Mouse (Mus musculus) lung, postnatal 36 days (tissue): Measurements from ENCODE around the gene Olfr1487.
"Not testable (repeated sequence)": the region's sequence is repeated elsewhere in the genome, so short reads cannot be mapped to it uniquely, and the experiment has no call there.

Experiments used
- DNase-seq: peaks from one replicate; pipeline ENCODE4 v3.0.0; 2022; ENCODE audit warnings: mixed read lengths

Olfr1487 gene

DNA sequence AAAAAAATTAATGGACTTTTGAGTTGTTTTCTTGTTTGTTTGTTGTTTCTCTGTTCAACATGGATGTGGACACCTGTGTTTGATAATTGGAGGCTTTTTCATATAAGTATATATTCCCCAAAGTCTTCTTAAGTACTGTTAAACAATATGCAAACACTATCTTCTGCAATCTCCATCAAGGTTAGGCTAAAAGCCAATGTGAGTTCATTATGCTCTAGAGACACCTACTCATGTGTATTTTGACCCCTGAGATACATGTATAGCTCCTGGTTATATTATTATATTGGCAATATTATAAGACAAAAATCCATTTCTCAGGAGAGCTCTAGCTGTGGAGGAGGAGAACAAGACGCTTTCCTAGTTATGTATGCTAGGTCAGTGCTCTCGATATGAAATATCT, at the start of gene Olfr1487:
Gene Olfr1487 (plus strand): TSS at position 301 of the 400 bp plus-strand sequence.
- not testable (repeated sequence) for DNase-seq

DNA sequence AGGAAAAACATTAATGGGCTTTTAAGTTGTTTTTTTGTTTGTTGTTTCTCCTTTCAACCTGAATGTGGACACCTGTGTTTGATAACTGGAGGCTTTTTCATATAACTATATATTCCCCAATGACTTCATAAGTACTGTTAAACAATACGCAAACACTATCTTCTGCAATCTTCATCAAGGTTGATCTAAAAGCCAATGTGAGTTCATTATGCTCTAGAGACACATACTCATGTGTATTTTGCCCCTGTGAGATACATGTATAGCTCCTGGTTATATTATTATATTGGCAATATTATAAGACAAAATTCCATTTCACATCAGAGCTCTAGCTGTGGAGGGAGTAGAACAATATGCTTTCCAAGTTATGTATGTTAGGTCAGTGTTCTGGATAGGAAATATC, 34.0 kb upstream of the Olfr1487 start, which contains the start of gene Olfr1484:
Gene Olfr1484 (plus strand): TSS at position 301 of the 400 bp plus-strand sequence.
- DNase-seq = no peak

DNA sequence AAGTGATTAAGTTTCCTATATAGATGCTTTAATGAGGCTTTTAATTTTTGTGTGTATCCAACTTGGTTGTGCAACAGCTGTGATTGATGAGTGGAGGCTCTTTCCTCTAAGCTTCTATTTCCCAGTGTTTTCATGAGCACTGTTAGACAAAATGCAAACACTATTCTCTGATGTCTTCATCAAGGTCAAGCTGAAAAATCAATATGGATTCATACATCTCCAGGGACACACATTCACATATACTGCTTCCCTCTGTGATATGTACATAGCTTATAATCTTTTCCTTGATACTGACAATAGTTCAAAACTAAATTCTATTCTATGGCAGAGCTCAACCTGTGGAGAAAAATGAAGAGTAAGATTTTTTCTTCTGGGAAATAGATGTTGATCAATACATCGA, 14.1 kb downstream of the Olfr1487 start, which contains the start of gene Olfr1489:
Gene Olfr1489 (plus strand): TSS at position 301 of the 400 bp plus-strand sequence.
- no peak for DNase-seq

DNA sequence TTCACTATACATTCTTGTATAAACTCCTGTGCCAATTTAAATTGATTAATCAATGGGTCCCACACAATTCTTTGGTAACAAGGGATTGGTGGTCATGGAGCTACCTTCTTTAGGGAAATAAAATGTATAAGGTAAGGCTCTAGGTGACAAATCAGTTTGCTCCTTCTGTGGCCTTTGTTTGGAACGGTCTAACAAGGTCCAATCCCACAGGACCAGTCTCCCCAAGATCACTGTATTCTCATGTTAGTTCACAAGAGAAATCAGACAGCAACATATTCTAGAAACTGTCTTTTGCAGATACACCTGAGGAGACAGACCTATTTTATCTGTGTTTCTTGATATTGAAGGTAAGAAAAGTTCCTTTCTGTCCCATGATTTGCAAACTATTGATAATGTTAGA, 33.6 kb downstream of the Olfr1487 start, which contains the start of gene Olfr1490:
Gene Olfr1490 (plus strand): TSS at position 301 of the 400 bp plus-strand sequence.
- no peak for DNase-seq
